Mouse (Mus musculus) hindbrain, embryonic 10.5 days (tissue): Measurements from ENCODE around the gene Ddr2. TPM values are rescaled to one million over a fixed set of nuclear protein-coding genes. Genes with fewer than 3 reads are reported as not detected.

Source experiments
- polyA plus RNA-seq: library from polyadenylated mRNA; unstranded; fragments of >200 nt; fragmentation: Nextera tagmentation; extraction: Ambion mirVana; gene quantifications from 2 replicates; pipeline ENCODE4 v1.2.1, GENCODE M21; 2016

The Ddr2 gene
- polyA plus RNA-seq, 1 experiment from 2014 or later: 30.1 TPM

Other genes starting within 250 kb of the Ddr2 start
- gene Ccdc190, start 182.1 kb downstream of the Ddr2 start, polyA plus RNA-seq: not detected in 2 replicates
- gene Hsd17b7, start 141.5 kb downstream of the Ddr2 start, polyA plus RNA-seq: 24.4 and 28.5 TPM in 2 replicates
- 54.9 and 58.6 TPM in 2 replicates for gene Uap1, start 64.2 kb upstream of the Ddr2 start, polyA plus RNA-seq
- gene Uhmk1, start 104.6 kb upstream of the Ddr2 start, polyA plus RNA-seq: 10.8 and 11.2 TPM in 2 replicates
- not detected in 2 replicates for gene Sh2d1b2, start 122.0 kb upstream of the Ddr2 start, polyA plus RNA-seq
- gene Sh2d1b1, start 166.6 kb upstream of the Ddr2 start, polyA plus RNA-seq: not detected in 2 replicates
- 3.7 and 3.8 TPM in 2 replicates for gene Gm7694, start 195.6 kb upstream of the Ddr2 start, polyA plus RNA-seq
- 1.5 and 1.7 TPM in 2 replicates for gene Spata46, start 198.0 kb upstream of the Ddr2 start, polyA plus RNA-seq